Mouse (Mus musculus) c-Kit-positive CD71-positive TER-119-positive erythroid progenitor cells, embryonic 14.5 days (primary cell): Measurements from ENCODE around the gene Tex45.

ENCODE experiments used
- DNase-seq: peaks from one replicate; pipeline ENCODE4 v3.0.0-alpha.2; 2013; ENCODE audit warnings: low spot score

Tex45 gene

GRCm38 (mm10) chr8:3470562-3470961, at the start of gene Tex45:
Tex45 (plus strand) TSS chr8:3470862.
- DNase-seq: no peak

GRCm38 (mm10) chr8:3421507-3421906, 49.2 kb upstream of the Tex45 start:
- DNase-seq: no peak

GRCm38 (mm10) chr8:3425217-3425616, 45.4 kb upstream of the Tex45 start:
- no peak for DNase-seq

DNA sequence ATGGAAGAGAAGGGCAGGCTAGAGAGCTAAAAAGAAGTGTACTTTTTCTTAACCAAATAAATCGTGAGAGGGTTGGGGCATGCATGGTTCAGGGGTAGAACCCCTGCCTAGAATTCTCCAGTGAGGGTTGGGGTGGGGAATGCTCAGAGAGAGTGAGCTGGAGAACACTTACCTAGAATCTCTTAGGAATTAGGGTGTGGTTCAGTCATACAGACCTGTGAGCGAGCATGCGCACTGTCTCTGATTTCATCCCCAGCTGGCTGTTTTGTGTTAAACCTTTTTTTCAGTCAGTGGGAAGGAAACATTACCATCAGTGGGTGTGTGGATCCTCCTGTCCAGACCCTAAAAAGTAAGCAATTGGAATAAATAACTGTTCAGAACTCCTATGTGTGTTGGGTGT, 44.5 kb upstream of the Tex45 start:
- no peak for DNase-seq

- DNase-seq: no peak
Observed at GRCm38 (mm10) chr8:3428426-3428825, 42.2 kb upstream of the Tex45 start.

- DNase-seq: no peak
Observed at GRCm38 (mm10) chr8:3429966-3430365, 40.7 kb upstream of the Tex45 start.

DNA sequence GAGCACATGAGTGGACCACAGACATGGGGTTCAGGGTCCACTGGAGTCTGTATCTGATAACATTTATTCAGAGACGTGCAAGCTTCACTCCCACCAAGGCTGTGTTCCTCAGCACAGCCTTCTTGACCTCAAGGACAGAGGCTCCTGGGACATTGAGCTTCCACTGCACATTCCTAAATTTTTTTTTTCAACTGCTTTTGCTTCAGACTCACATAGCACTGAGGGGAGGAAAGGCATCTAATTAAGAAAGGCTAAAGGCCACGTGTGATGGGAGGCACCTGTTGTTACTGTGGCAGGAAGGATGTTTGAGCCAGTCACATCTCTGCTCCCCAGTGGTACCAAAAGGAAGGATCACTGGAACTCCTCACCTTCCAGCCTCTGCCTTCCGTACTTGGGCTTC, 39.5 kb upstream of the Tex45 start:
- no peak for DNase-seq

- no peak for DNase-seq
Observed at GRCm38 (mm10) chr8:3436492-3436891, 34.2 kb upstream of the Tex45 start.

DNA sequence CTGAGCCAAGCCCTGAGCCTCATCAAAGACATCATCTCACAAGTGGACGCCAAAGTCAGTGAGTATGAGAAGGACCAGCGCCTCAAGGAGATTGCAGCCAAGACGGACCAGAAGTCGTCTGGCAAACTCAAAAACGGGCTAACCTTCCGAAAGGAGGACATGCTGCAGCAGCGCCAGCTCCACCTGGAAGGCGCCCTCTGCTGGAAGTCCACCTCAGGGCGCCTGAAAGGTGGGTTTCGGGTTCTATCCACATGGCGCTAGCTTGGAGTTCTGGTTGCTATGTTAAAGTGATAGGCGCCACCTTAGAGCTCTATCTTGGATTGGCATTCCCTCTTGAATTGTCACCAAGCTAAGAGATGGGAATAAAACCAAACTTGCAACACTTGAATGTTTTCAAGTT, 31.2 kb upstream of the Tex45 start:
- no peak for DNase-seq

GRCm38 (mm10) chr8:3449226-3449625, 21.4 kb upstream of the Tex45 start:
- DNase-seq: no peak

DNA sequence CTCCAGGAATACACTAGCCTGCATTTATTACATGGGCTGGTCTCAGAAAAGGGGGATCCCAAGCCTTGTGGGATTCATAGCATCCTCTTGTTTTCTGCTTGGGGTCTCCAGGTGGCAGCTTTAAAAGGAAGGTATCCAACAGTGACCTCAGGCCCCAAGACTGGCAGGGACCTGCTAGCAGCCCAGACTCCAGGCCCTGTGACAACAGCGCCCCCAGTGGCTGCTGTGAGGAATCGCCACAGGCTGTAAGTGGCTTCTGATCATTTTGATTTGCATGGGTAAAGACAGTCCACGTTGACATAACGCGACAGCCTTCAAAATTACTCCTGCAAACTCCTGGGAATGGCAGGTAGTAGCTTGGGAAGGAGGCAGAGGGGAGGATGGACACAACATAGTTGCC, 20.0 kb upstream of the Tex45 start:
- DNase-seq: peak; percentile 59

GRCm38 (mm10) chr8:3451992-3452391, 18.7 kb upstream of the Tex45 start:
- DNase-seq: no peak

- DNase-seq: no peak
Observed at GRCm38 (mm10) chr8:3463248-3463647, 7.4 kb upstream of the Tex45 start.

DNA sequence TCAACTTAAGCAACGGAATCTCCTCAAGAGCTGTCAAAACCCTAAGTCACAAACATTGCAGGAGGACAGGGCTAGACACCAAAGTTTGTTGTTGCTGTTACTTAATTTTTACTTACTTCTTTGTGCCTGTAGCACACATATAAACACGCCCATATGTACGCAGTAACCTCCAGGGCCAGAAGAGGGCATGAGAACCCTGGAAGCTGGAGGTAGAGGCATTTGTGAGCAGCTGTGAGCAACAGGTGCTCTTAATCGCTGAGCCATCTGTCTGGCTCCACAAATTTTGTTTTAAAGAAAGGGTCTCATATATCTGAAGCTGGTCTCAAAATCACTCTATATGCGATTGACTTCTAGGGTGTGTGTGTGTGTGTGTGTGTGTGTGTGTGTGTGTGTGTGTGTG, 6.4 kb upstream of the Tex45 start:
- DNase-seq: peak; percentile 40

DNA sequence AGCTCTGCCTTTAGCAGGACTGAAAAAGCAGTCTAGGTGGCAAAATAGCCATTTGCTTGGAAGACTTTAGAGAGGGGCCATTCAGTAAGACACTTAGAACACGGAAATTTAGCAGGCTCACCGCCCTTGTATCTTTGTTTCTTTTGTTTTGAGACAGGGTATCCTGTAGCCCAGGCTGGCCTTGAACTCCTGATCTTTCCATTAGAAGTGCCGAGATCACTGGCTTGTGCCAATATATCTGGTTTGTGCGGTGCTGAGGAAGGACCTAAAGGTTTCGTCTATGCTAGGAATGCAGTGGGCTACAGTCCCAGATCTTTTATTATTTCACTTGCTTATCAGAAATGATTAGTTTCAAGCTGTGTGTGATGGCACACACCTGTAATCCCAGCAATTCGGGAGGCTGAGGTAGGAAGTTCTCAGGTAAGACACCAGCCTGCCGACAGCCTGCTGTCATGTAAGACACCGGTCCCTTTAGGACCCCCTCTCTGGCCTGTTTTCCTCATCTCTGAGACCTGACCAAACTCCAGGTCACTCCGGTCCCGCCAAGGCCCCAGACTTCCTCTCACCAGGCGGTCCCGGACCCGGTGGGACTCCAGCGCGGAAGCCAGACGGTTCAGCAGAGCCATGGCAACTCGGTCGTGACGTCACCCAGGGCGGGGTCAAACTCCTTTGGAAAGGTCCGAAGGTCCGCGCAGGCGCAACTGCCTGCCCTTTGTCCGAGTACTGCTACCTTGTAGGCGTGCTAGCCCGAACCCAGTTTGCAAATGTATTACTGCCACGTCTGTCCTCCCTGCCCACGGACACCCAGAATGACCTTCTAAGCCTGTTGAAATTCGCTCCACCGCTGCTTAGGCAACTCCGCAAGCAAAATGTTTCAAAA, 3.4 kb upstream of the Tex45 start, which contains the start of gene Pex11g:
Gene Pex11g (minus strand): TSS at position 675 of the 880 bp plus-strand sequence.
- peak; percentile 89 for DNase-seq

GRCm38 (mm10) chr8:3467886-3468545, 2.6 kb upstream of the Tex45 start:
- no peak for DNase-seq

DNA sequence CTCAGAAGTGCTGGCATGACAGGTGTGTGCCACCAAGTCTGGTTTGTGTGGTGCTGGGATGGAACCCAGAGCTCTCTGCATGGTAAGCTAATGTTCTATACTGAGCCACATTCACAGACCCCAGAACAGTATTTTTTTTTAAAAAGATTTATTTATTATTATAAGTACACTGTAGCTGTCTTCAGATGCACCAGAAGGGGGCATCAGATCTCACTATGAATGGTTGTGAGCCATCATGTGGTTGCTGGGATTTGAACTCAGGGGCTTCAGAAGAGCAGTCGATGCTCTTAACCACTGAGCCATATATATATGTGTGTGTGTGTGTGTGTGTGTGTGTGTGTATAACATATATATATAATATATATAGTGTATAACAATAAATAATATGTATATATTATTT, 1.8 kb upstream of the Tex45 start:
- no peak for DNase-seq

GRCm38 (mm10) chr8:3475715-3476429, 5.2 kb downstream of the Tex45 start:
- no peak for DNase-seq

GRCm38 (mm10) chr8:3480221-3480785, 9.6 kb downstream of the Tex45 start:
- no peak for DNase-seq

DNA sequence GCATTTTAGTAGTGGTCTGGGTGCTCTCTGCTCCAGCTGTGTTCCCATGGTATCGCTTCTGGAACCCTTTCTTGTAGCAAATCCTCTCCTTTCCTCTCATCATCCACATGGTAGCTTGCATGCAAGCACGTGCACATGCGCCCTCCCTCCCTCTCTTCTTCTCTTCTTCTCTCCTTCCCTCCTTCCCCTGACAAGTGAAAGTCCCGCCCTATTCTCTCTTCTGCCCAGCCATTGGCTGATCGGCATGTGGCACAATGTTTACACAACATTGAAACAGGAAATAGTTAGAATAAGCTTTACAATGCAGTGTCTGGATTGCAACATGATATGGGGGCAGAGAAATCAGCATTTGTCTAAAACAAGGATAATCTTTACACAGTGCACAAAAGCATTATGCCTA, 10.9 kb downstream of the Tex45 start:
- no peak for DNase-seq

- no peak for DNase-seq
Observed at GRCm38 (mm10) chr8:3482240-3482740, 11.6 kb downstream of the Tex45 start.

GRCm38 (mm10) chr8:3483546-3483945, 12.9 kb downstream of the Tex45 start:
- DNase-seq: no peak
